Mouse (Mus musculus): ENCODE results near the gene Rfx6. TPM values are rescaled to one million over a fixed set of nuclear protein-coding genes. Genes with fewer than 3 reads are reported as not detected.

Rfx6 gene
- polyA plus RNA-seq (2012; ENCODE audit: insufficient read depth, insufficient read length, missing spikeins): not detected in 2 replicates

- Histone ChIP-seq H3K27ac (ENCODE audit: insufficient read depth, low read depth, low read length) (no peak within 1 kb of the TSS), H3K4me3 (ENCODE audit: insufficient read depth, low read length) (no peak within 1 kb of the TSS), H3K4me1 (ENCODE audit: control insufficient read depth, insufficient read depth, low read length) (no peaks in the 10 kb centered on the region)
- TF ChIP-seq POLR2A (IDR thresholded peaks at IDR 0.05; ENCODE audit: borderline replicate concordance, low read depth, low read length): no peak
- no peak for TF ChIP-seq CTCF (IDR thresholded peaks at IDR 0.05; ENCODE audit: low read depth, low read length)
These were observed at the start of gene Rfx6 for GRCm38 (mm10) chr10:51677548-51678250. TSS of gene Rfx6 (plus strand) at chr10:51677756.

- Histone ChIP-seq H3K27ac (ENCODE audit: insufficient read depth, low read depth, low read length) (no peak within 1 kb of the TSS), H3K4me1 (ENCODE audit: control insufficient read depth, insufficient read depth, low read length) (no peaks in the 10 kb centered on the region), H3K4me3 (ENCODE audit: insufficient read depth, low read length) (no peak within 1 kb of the TSS)
- no peak for TF ChIP-seq CTCF (IDR thresholded peaks at IDR 0.05; ENCODE audit: low read depth, low read length)
- no peak for TF ChIP-seq POLR2A (IDR thresholded peaks at IDR 0.05; ENCODE audit: borderline replicate concordance, low read depth, low read length)
These were observed 46.0 kb upstream of the Rfx6 start, which contains the start of gene Gprc6a for GRCm38 (mm10) chr10:51631411-51632136. TSS of gene Gprc6a (minus strand) at chr10:51631461.

- Histone ChIP-seq H3K27ac (ENCODE audit: insufficient read depth, low read depth, low read length) (no peak overlapping the region), H3K4me3 (ENCODE audit: insufficient read depth, low read length) (no peak overlapping the region), H3K4me1 (ENCODE audit: control insufficient read depth, insufficient read depth, low read length) (no peaks in the 10 kb centered on the region)
- no peak for TF ChIP-seq POLR2A (IDR thresholded peaks at IDR 0.05; ENCODE audit: borderline replicate concordance, low read depth, low read length)
- TF ChIP-seq CTCF (IDR thresholded peaks at IDR 0.05; ENCODE audit: low read depth, low read length): no peak
These were observed 27.9 kb upstream of the Rfx6 start for GRCm38 (mm10) chr10:51649506-51650221.

- TF ChIP-seq POLR2A (IDR thresholded peaks at IDR 0.05; ENCODE audit: borderline replicate concordance, low read depth, low read length) (no peak), CTCF (IDR thresholded peaks at IDR 0.05; ENCODE audit: low read depth, low read length) (no peak)
- no peak overlapping the region for H3K4me3 ChIP-seq (ENCODE audit: insufficient read depth, low read length)
- H3K27ac ChIP-seq (ENCODE audit: insufficient read depth, low read depth, low read length): no peak overlapping the region
- H3K4me1 ChIP-seq (ENCODE audit: control insufficient read depth, insufficient read depth, low read length): no peaks in the 10 kb centered on the region
These were observed 20.2 kb upstream of the Rfx6 start for GRCm38 (mm10) chr10:51657324-51657723.

GRCm38 (mm10) chr10:51669334-51669733 lies 8.2 kb upstream of the Rfx6 start:
- Histone ChIP-seq H3K4me3 (ENCODE audit: insufficient read depth, low read length) (no peak overlapping the region), H3K4me1 (ENCODE audit: control insufficient read depth, insufficient read depth, low read length) (no peaks in the 10 kb centered on the region), H3K27ac (ENCODE audit: insufficient read depth, low read depth, low read length) (no peak overlapping the region)
- TF ChIP-seq POLR2A (IDR thresholded peaks at IDR 0.05; ENCODE audit: borderline replicate concordance, low read depth, low read length) (no peak), CTCF (IDR thresholded peaks at IDR 0.05; ENCODE audit: low read depth, low read length) (no peak)

GRCm38 (mm10) chr10:51671583-51671982 lies 6.0 kb upstream of the Rfx6 start:
- Histone ChIP-seq H3K4me3 (ENCODE audit: insufficient read depth, low read length) (no peak overlapping the region), H3K4me1 (ENCODE audit: control insufficient read depth, insufficient read depth, low read length) (no peaks in the 10 kb centered on the region), H3K27ac (ENCODE audit: insufficient read depth, low read depth, low read length) (no peak overlapping the region)
- no peak for TF ChIP-seq POLR2A (IDR thresholded peaks at IDR 0.05; ENCODE audit: borderline replicate concordance, low read depth, low read length)
- no peak for TF ChIP-seq CTCF (IDR thresholded peaks at IDR 0.05; ENCODE audit: low read depth, low read length)

- no peak for TF ChIP-seq CTCF (IDR thresholded peaks at IDR 0.05; ENCODE audit: low read depth, low read length)
- no peak for TF ChIP-seq POLR2A (IDR thresholded peaks at IDR 0.05; ENCODE audit: borderline replicate concordance, low read depth, low read length)
- H3K4me1 ChIP-seq (ENCODE audit: control insufficient read depth, insufficient read depth, low read length): no peaks in the 10 kb centered on the region
- H3K4me3 ChIP-seq (ENCODE audit: insufficient read depth, low read length): no peak overlapping the region
- H3K27ac ChIP-seq (ENCODE audit: insufficient read depth, low read depth, low read length): no peak overlapping the region
These were observed 5.3 kb upstream of the Rfx6 start for GRCm38 (mm10) chr10:51672082-51672779.

- TF ChIP-seq POLR2A (IDR thresholded peaks at IDR 0.05; ENCODE audit: borderline replicate concordance, low read depth, low read length) (no peak), CTCF (IDR thresholded peaks at IDR 0.05; ENCODE audit: low read depth, low read length) (no peak)
- H3K4me1 ChIP-seq (ENCODE audit: control insufficient read depth, insufficient read depth, low read length): no peaks in the 10 kb centered on the region
- H3K4me3 ChIP-seq (ENCODE audit: insufficient read depth, low read length): no peak overlapping the region
- H3K27ac ChIP-seq (ENCODE audit: insufficient read depth, low read depth, low read length): no peak overlapping the region
These were observed 689 bp downstream of the Rfx6 start for GRCm38 (mm10) chr10:51678251-51678639.

GRCm38 (mm10) chr10:51720904-51721303 lies 43.3 kb downstream of the Rfx6 start:
- Histone ChIP-seq H3K4me3 (ENCODE audit: insufficient read depth, low read length) (no peak overlapping the region), H3K27ac (ENCODE audit: insufficient read depth, low read depth, low read length) (no peak overlapping the region), H3K4me1 (ENCODE audit: control insufficient read depth, insufficient read depth, low read length) (no peaks in the 10 kb centered on the region)
- no peak for TF ChIP-seq POLR2A (IDR thresholded peaks at IDR 0.05; ENCODE audit: borderline replicate concordance, low read depth, low read length)
- no peak for TF ChIP-seq CTCF (IDR thresholded peaks at IDR 0.05; ENCODE audit: low read depth, low read length)

Data from bone marrow macrophage, adult 2 months (primary cell).